Mouse (Mus musculus) MEL (cell line): Measurements from ENCODE around the gene Pcdh18. TPM values are rescaled to one million over a fixed set of nuclear protein-coding genes. Genes with fewer than 3 reads are reported as not detected.

ENCODE experiments used
- DNase-seq: peaks from one replicate; pipeline ENCODE4 v3.0.0; 2011; ENCODE audit warnings: low read depth, low spot score
- H3K27ac ChIP-seq: 2 replicates; pipeline ENCODE4 v1.5.1; 2012; ENCODE audit warnings: low read depth, mild to moderate bottlenecking, control low read depth, low read length, moderate library complexity; ENCODE audit not compliant: control insufficient read depth
- H3K27me3 ChIP-seq, 2 experiments: fragments of 150-350 bp in 1 of 2; sonication (generic) in 1 of 2; 2 replicates each; pipeline ENCODE4 v1.6.1; 2012; ENCODE audit warnings: low read length in 2 of 2, mild to moderate bottlenecking in 2 of 2, improper control_type of control experiment in 1 of 2, moderate library complexity in 1 of 2; ENCODE audit not compliant: insufficient read depth in 2 of 2, control insufficient read depth in 1 of 2
- H3K36me3 ChIP-seq, 2 experiments: 2 replicates each; pipeline ENCODE4 v1.6.1; 2012 to 2014; ENCODE audit warnings: low read length in 2 of 2, improper control_type of control experiment in 1 of 2, inconsistent platforms in 1 of 2, mild to moderate bottlenecking in 1 of 2; ENCODE audit not compliant: insufficient read depth in 2 of 2, control insufficient read depth in 1 of 2
- H3K4me1 ChIP-seq, 2 experiments: fragments of 150-350 bp in 1 of 2; sonication (generic) in 1 of 2; 2 replicates each; pipeline ENCODE4 v1.6.1; 2012; ENCODE audit warnings: low read length in 2 of 2, improper control_type of control experiment in 1 of 2, mild to moderate bottlenecking in 1 of 2; ENCODE audit not compliant: insufficient read depth in 2 of 2, control insufficient read depth in 1 of 2
- H3K4me3 ChIP-seq, 2 experiments: fragments of 150-350 bp in 1 of 2; sonication (generic) in 1 of 2; 2 replicates each; pipeline ENCODE4 v1.5.1; 2012; ENCODE audit warnings: low read depth in 2 of 2, low read length in 2 of 2, mild to moderate bottlenecking in 2 of 2, moderate library complexity in 2 of 2, control low read depth in 1 of 2, improper control_type of control experiment in 1 of 2; ENCODE audit not compliant: control insufficient read depth in 1 of 2, insufficient read depth in 1 of 2
- H3K79me2 ChIP-seq: 2 replicates; pipeline ENCODE4 v1.6.1; 2012; ENCODE audit warnings: mild to moderate bottlenecking, low read length, moderate library complexity; ENCODE audit not compliant: control insufficient read depth, poor library complexity, insufficient read depth
- H3K9ac ChIP-seq: 2 replicates; pipeline ENCODE4 v1.6.1; 2012; ENCODE audit warnings: low read depth, mild to moderate bottlenecking, control low read depth, low read length, moderate library complexity; ENCODE audit not compliant: control insufficient read depth, poor library complexity, severe bottlenecking
- H3K9me3 ChIP-seq: fragments of 150-350 bp; sonication (generic); replicated peaks from 2 replicates; pipeline ENCODE4 v1.6.1; 2012; ENCODE audit warnings: mild to moderate bottlenecking, low read length, improper control_type of control experiment, moderate library complexity; ENCODE audit not compliant: insufficient read depth
- BHLHE40 ChIP-seq: IDR thresholded peaks from 2 replicates; pipeline ENCODE4 v1.6.1; 2012; ENCODE audit warnings: low read depth, mild to moderate bottlenecking, inconsistent platforms, low read length, improper control_type of control experiment, borderline replicate concordance
- CHD1 ChIP-seq: IDR thresholded peaks from 2 replicates; pipeline ENCODE4 v1.6.1; 2012; ENCODE audit warnings: low read depth, mild to moderate bottlenecking, inconsistent platforms, low read length, improper control_type of control experiment
- CHD2 ChIP-seq: IDR thresholded peaks from 2 replicates; pipeline ENCODE4 v1.6.1; 2011; ENCODE audit warnings: low read length, improper control_type of control experiment
- GABPA ChIP-seq: IDR thresholded peaks from 2 replicates; pipeline ENCODE4 v1.6.1; 2012; ENCODE audit warnings: low read depth, mild to moderate bottlenecking, inconsistent platforms, low read length, improper control_type of control experiment, moderate library complexity
- JUND ChIP-seq: IDR thresholded peaks from 2 replicates; pipeline ENCODE4 v1.6.1; 2011; ENCODE audit warnings: low read depth, mild to moderate bottlenecking, improper control_type of control experiment, low read length
- MAFK ChIP-seq: IDR thresholded peaks from 2 replicates; pipeline ENCODE4 v1.6.1; 2011; ENCODE audit warnings: low read depth, mild to moderate bottlenecking, low read length, improper control_type of control experiment, borderline replicate concordance
- MXI1 ChIP-seq: IDR thresholded peaks from 2 replicates; pipeline ENCODE4 v1.6.1; 2011; ENCODE audit warnings: mild to moderate bottlenecking, low read depth, low read length, improper control_type of control experiment
- NELFE ChIP-seq: IDR thresholded peaks from 2 replicates; pipeline ENCODE4 v1.6.1; 2011; ENCODE audit warnings: low read depth, low read length, improper control_type of control experiment
- NRF1 ChIP-seq: IDR thresholded peaks from 2 replicates; pipeline ENCODE4 v1.6.1; 2014; ENCODE audit warnings: low read depth, mild to moderate bottlenecking, inconsistent platforms, low read length, improper control_type of control experiment, moderate library complexity; ENCODE audit not compliant: poor library complexity, insufficient read depth, severe bottlenecking
- POLR2AphosphoS2 ChIP-seq: IDR thresholded peaks from 2 replicates; pipeline ENCODE4 v1.6.1; 2011; ENCODE audit warnings: low read length, improper control_type of control experiment
- POLR2AphosphoS5 ChIP-seq: IDR thresholded peaks from 2 replicates; pipeline ENCODE4 v1.6.1; 2012; ENCODE audit warnings: low read depth, borderline replicate concordance, mild to moderate bottlenecking, inconsistent platforms, low read length, moderate library complexity, mixed read lengths
- RAD21 ChIP-seq: IDR thresholded peaks from 2 replicates; pipeline ENCODE4 v1.6.1; 2011; ENCODE audit warnings: mild to moderate bottlenecking, low read depth, low read length, improper control_type of control experiment
- SMC3 ChIP-seq: IDR thresholded peaks from 2 replicates; pipeline ENCODE4 v1.6.1; 2011; ENCODE audit warnings: low read depth, low read length, improper control_type of control experiment
- TAL1 ChIP-seq: IDR thresholded peaks from 2 replicates; pipeline ENCODE4 v1.6.1; 2012; ENCODE audit warnings: mild to moderate bottlenecking, inconsistent platforms, low read length, moderate library complexity, mixed read lengths
- TCF12 ChIP-seq: IDR thresholded peaks from 2 replicates; pipeline ENCODE4 v1.6.1; 2014; ENCODE audit warnings: low read depth, mild to moderate bottlenecking, inconsistent platforms, low read length, improper control_type of control experiment, moderate library complexity
- UBTF ChIP-seq: IDR thresholded peaks from 2 replicates; pipeline ENCODE4 v1.6.1; 2012; ENCODE audit warnings: low read depth, mild to moderate bottlenecking, inconsistent platforms, low read length, improper control_type of control experiment, moderate library complexity, borderline replicate concordance; ENCODE audit not compliant: insufficient read depth
- USF1 ChIP-seq: IDR thresholded peaks from 2 replicates; pipeline ENCODE4 v1.6.1; 2014; ENCODE audit warnings: low read depth, mild to moderate bottlenecking, inconsistent platforms, low read length, improper control_type of control experiment, moderate library complexity
- USF2 ChIP-seq, 2 experiments: IDR thresholded peaks; 2 replicates each; pipeline ENCODE4 v1.6.1; 2011 to 2012; ENCODE audit warnings: improper control_type of control experiment in 2 of 2, low read length in 2 of 2, borderline replicate concordance in 1 of 2, inconsistent platforms in 1 of 2, low read depth in 1 of 2, mild to moderate bottlenecking in 1 of 2; ENCODE audit not compliant: insufficient read depth in 1 of 2
- ZC3H11A ChIP-seq: IDR thresholded peaks from 2 replicates; pipeline ENCODE4 v1.6.1; 2012; ENCODE audit warnings: low read depth, mild to moderate bottlenecking, inconsistent platforms, low read length, improper control_type of control experiment
- ZKSCAN1 ChIP-seq: IDR thresholded peaks from 2 replicates; pipeline ENCODE4 v1.6.1; 2012; ENCODE audit warnings: low read depth, mild to moderate bottlenecking, inconsistent platforms, low read length, improper control_type of control experiment, moderate library complexity
- ZMIZ1 ChIP-seq: IDR thresholded peaks from 2 replicates; pipeline ENCODE4 v1.6.1; 2012; ENCODE audit warnings: low read depth, mild to moderate bottlenecking, inconsistent platforms, low read length, improper control_type of control experiment, moderate library complexity
- polyA plus RNA-seq, 2 experiments: library from polyadenylated mRNA; stranded (reverse) in 1 of 2; unstranded in 1 of 2; fragments of >175 nt in 1 of 2; fragments of >200 nt in 1 of 2; gene quantifications; 2 replicates each; pipeline versions ENCODE4 v1.2.1 to v1.2.4; 2012; ENCODE audit warnings: low replicate concordance in 2 of 2, low read depth in 1 of 2; ENCODE audit not compliant: insufficient read length in 2 of 2, insufficient read depth in 1 of 2, missing spikeins in 1 of 2
- total RNA-seq: library from RNA; depleted of rRNA; stranded (reverse); fragments of 300-350 nt; gene quantifications from 2 replicates; pipeline ENCODE4 v1.2.3, GENCODE M21; 2012

Gene Pcdh18
- total and polyA plus RNA-seq, 3 experiments = not detected

- Histone ChIP-seq H3K4me3 (no peak overlapping the region), H3K9me3 (no peaks in the 10 kb centered on the region), H3K27me3 (no peaks in the 10 kb centered on the region), H3K9ac (no peak overlapping the region), H3K4me1 (no peaks in the 10 kb centered on the region), H3K36me3 (no peaks in the 10 kb centered on the region), H3K79me2 (no peaks in the 10 kb centered on the region), H3K27ac (no peak overlapping the region)
- no peak for DNase-seq
- no peak for TF ChIP-seq ZC3H11A
- no peak for TF ChIP-seq ZMIZ1
- TF ChIP-seq POLR2AphosphoS2 = no peak
- TF ChIP-seq NRF1 = no peak
- TF ChIP-seq BHLHE40 = no peak
- no peak for TF ChIP-seq RAD21
- no peak for TF ChIP-seq SMC3
- no peak for TF ChIP-seq ZKSCAN1
- TF ChIP-seq NELFE = no peak
- TF ChIP-seq TCF12 = no peak
- TF ChIP-seq CHD2 = no peak
- TF ChIP-seq TAL1 = no peak
These were observed 7.4 kb downstream of the Pcdh18 start for GRCm38 (mm10) chr3:49749491-49750284.

GRCm38 (mm10) chr3:49748054-49748453 is 9.1 kb downstream of the Pcdh18 start:
- Histone ChIP-seq H3K9ac (no peak overlapping the region), H3K9me3 (no peaks in the 10 kb centered on the region), H3K36me3 (no peaks in the 10 kb centered on the region), H3K4me3 (no peak overlapping the region), H3K27me3 (no peaks in the 10 kb centered on the region), H3K27ac (no peak overlapping the region), H3K79me2 (no peaks in the 10 kb centered on the region), H3K4me1 (no peaks in the 10 kb centered on the region)
- no peak for DNase-seq
- TF ChIP-seq CHD1 = no peak
- no peak for TF ChIP-seq MAFK
- TF ChIP-seq SMC3 = no peak
- no peak for TF ChIP-seq UBTF
- TF ChIP-seq POLR2AphosphoS5 = no peak
- TF ChIP-seq POLR2AphosphoS2 = no peak
- TF ChIP-seq USF2 (IDR thresholded peaks at IDR 0.05; ENCODE audit: borderline replicate concordance in 1 of 2, insufficient read depth in 1 of 2, low read depth in 1 of 2, low read length in 2 of 2) = no peak
- TF ChIP-seq GABPA = no peak
- TF ChIP-seq ZC3H11A = no peak
- TF ChIP-seq MXI1 = no peak
- no peak for TF ChIP-seq USF1
- no peak for TF ChIP-seq JUND
